Mouse (Mus musculus): ENCODE measurements around the gene Creb3l4. TPM values are rescaled to one million over a fixed set of nuclear protein-coding genes. Genes with fewer than 3 reads are reported as not detected.
"Not testable (repeated sequence)": the region's sequence is repeated elsewhere in the genome, so short reads cannot be mapped to it uniquely, and the experiment has no call there.

Gene Creb3l4
- 3.8 and 3.9 TPM in 2 replicates for polyA plus RNA-seq (2016; fragmentation: Nextera tagmentation; extraction: Ambion mirVana)

GRCm38 (mm10) chr3:90242984-90243775 lies at the start of gene Creb3l4:
Gene Creb3l4 (minus strand): TSS chr3:90243512.
- H3K27ac ChIP-seq (replicated peaks) = 0 out of 2 replicates have a peak within 1 kb of the TSS, but pooled peaks have one; percentile 39
- H3K4me3 ChIP-seq = peak within 1 kb of the TSS; percentile 34
- H3K9ac ChIP-seq (replicated peaks) = 0 out of 2 replicates have a peak within 1 kb of the TSS, but pooled peaks have one; percentile 24
- no peaks in the 10 kb centered on the region for H3K9me3 ChIP-seq
- peak; percentile 75 for ATAC-seq (ENCODE audit: low FRiP score, low read depth)
- peaks cover 17% of the 10 kb centered on the region for H3K4me1 ChIP-seq
- H3K36me3 ChIP-seq = no peaks in the 10 kb centered on the region
- H3K27me3 ChIP-seq = no peaks in the 10 kb centered on the region; the same call in 1 of the 2 replicates
- WGBS = 2% methylated on average over 19 of the region's 19 CpGs
- H3K4me2 ChIP-seq (replicated peaks) = peak within 1 kb of the TSS; percentile 65

- H3K9me3 ChIP-seq = no peaks in the 10 kb centered on the region
- peak within 1 kb of the TSS; percentile 93 for H3K9ac ChIP-seq (replicated peaks)
- peak within 1 kb of the TSS; percentile 92 for H3K4me2 ChIP-seq (replicated peaks)
- under 1% methylated on average over 41 of the region's 47 CpGs for WGBS
- ATAC-seq (ENCODE audit: low FRiP score, low read depth) = peak; percentile 99
- H3K27me3 ChIP-seq = no peaks in the 10 kb centered on the region
- peaks cover 12% of the 10 kb centered on the region for H3K4me1 ChIP-seq
- H3K36me3 ChIP-seq = no peaks in the 10 kb centered on the region
- H3K27ac ChIP-seq (replicated peaks) = peak within 1 kb of the TSS; percentile 98
- H3K4me3 ChIP-seq = peak within 1 kb of the TSS; percentile 91
Measured at GRCm38 (mm10) chr3:90292345-90293275, 49.3 kb upstream of the Creb3l4 start, which contains the start of gene Gatad2b. Gene Gatad2b (plus strand): TSS chr3:90293178.

GRCm38 (mm10) chr3:90291982-90292344 lies 48.7 kb upstream of the Creb3l4 start:
- H3K4me1 ChIP-seq = peaks cover 12% of the 10 kb centered on the region
- H3K36me3 ChIP-seq = no peaks in the 10 kb centered on the region
- peak overlapping the region; percentile 91 for H3K4me3 ChIP-seq
- H3K27me3 ChIP-seq = no peaks in the 10 kb centered on the region
- H3K9ac ChIP-seq (replicated peaks) = peak overlapping the region; percentile 73
- peak overlapping the region; percentile 96 for H3K27ac ChIP-seq (replicated peaks)
- H3K9me3 ChIP-seq = no peaks in the 10 kb centered on the region
- WGBS = 49% methylated on average over 2 of the region's 2 CpGs
- peak overlapping the region; percentile 59 for H3K4me2 ChIP-seq (replicated peaks)
- no peak for ATAC-seq (ENCODE audit: low FRiP score, low read depth)

GRCm38 (mm10) chr3:90290602-90291001 lies 47.3 kb upstream of the Creb3l4 start:
- Histone ChIP-seq H3K4me3 (no peak overlapping the region), H3K27ac (replicated peaks) (no peak overlapping the region), H3K27me3 (no peaks in the 10 kb centered on the region), H3K9me3 (no peaks in the 10 kb centered on the region), H3K4me1 (peaks cover 12% of the 10 kb centered on the region), H3K36me3 (no peaks in the 10 kb centered on the region), H3K4me2 (replicated peaks) (no peak overlapping the region), H3K9ac (replicated peaks) (no peak overlapping the region)
- 97% methylated on average over 1 of the region's 1 CpGs for WGBS
- ATAC-seq (ENCODE audit: low FRiP score, low read depth) = no peak

GRCm38 (mm10) chr3:90289403-90289802 lies 46.1 kb upstream of the Creb3l4 start:
- H3K9me3 ChIP-seq; ATAC-seq (ENCODE audit: low FRiP score, low read depth); H3K27ac ChIP-seq (replicated peaks); H3K4me3 ChIP-seq; H3K4me1 ChIP-seq; H3K4me2 ChIP-seq (replicated peaks); H3K27me3 ChIP-seq; H3K36me3 ChIP-seq; H3K9ac ChIP-seq (replicated peaks): not testable (repeated sequence)
- WGBS = 65% methylated on average over 3 of the region's 3 CpGs

- no peak overlapping the region for H3K27ac ChIP-seq (replicated peaks)
- H3K4me3 ChIP-seq = no peak overlapping the region
- no peak for ATAC-seq (ENCODE audit: low FRiP score, low read depth)
- no peak overlapping the region for H3K9ac ChIP-seq (replicated peaks)
- no peaks in the 10 kb centered on the region for H3K4me1 ChIP-seq
- H3K27me3 ChIP-seq = no peaks in the 10 kb centered on the region
- H3K9me3 ChIP-seq = no peaks in the 10 kb centered on the region
- 94% methylated on average over 2 of the region's 2 CpGs for WGBS
- no peak overlapping the region for H3K4me2 ChIP-seq (replicated peaks)
- peaks cover 21% of the 10 kb centered on the region for H3K36me3 ChIP-seq
Measured at GRCm38 (mm10) chr3:90284150-90284549, 40.8 kb upstream of the Creb3l4 start.

- no peak overlapping the region for H3K9ac ChIP-seq (replicated peaks)
- ATAC-seq (ENCODE audit: low FRiP score, low read depth) = no peak
- H3K9me3 ChIP-seq = no peaks in the 10 kb centered on the region
- no peaks in the 10 kb centered on the region for H3K4me1 ChIP-seq
- H3K4me2 ChIP-seq (replicated peaks) = no peak overlapping the region
- peaks cover 49% of the 10 kb centered on the region for H3K36me3 ChIP-seq
- no peak overlapping the region for H3K27ac ChIP-seq (replicated peaks)
- WGBS = 88% methylated on average over 9 of the region's 9 CpGs
- H3K27me3 ChIP-seq = no peaks in the 10 kb centered on the region
- H3K4me3 ChIP-seq = no peak overlapping the region
Measured at GRCm38 (mm10) chr3:90280708-90281107, 37.4 kb upstream of the Creb3l4 start.

- Histone ChIP-seq H3K27ac (replicated peaks) (no peak overlapping the region), H3K36me3 (peaks cover 57% of the 10 kb centered on the region), H3K4me1 (no peaks in the 10 kb centered on the region), H3K9ac (replicated peaks) (no peak overlapping the region), H3K27me3 (no peaks in the 10 kb centered on the region), H3K4me2 (replicated peaks) (no peak overlapping the region), H3K4me3 (no peak overlapping the region), H3K9me3 (no peaks in the 10 kb centered on the region)
- 96% methylated on average over 7 of the region's 7 CpGs for WGBS
- no peak for ATAC-seq (ENCODE audit: low FRiP score, low read depth)
Measured at GRCm38 (mm10) chr3:90279743-90280142, 36.4 kb upstream of the Creb3l4 start.

- Histone ChIP-seq H3K4me1 (no peaks in the 10 kb centered on the region), H3K4me3 (no peak overlapping the region), H3K9ac (replicated peaks) (no peak overlapping the region), H3K27ac (replicated peaks) (no peak overlapping the region), H3K27me3 (no peaks in the 10 kb centered on the region), H3K4me2 (replicated peaks) (no peak overlapping the region), H3K9me3 (no peaks in the 10 kb centered on the region), H3K36me3 (peaks cover 58% of the 10 kb centered on the region)
- WGBS = 92% methylated on average over 9 of the region's 9 CpGs
- ATAC-seq (ENCODE audit: low FRiP score, low read depth) = no peak
Measured at GRCm38 (mm10) chr3:90279216-90279615, 35.9 kb upstream of the Creb3l4 start.

- Histone ChIP-seq H3K9me3 (no peaks in the 10 kb centered on the region), H3K4me1 (no peaks in the 10 kb centered on the region), H3K4me2 (replicated peaks) (no peak overlapping the region), H3K27me3 (no peaks in the 10 kb centered on the region), H3K27ac (replicated peaks) (no peak overlapping the region), H3K9ac (replicated peaks) (no peak overlapping the region), H3K36me3 (peaks cover 69% of the 10 kb centered on the region), H3K4me3 (no peak overlapping the region)
- ATAC-seq (ENCODE audit: low FRiP score, low read depth) = no peak
- WGBS = 95% methylated on average over 10 of the region's 10 CpGs
Measured at GRCm38 (mm10) chr3:90278211-90278610, 34.9 kb upstream of the Creb3l4 start.

- peaks cover 73% of the 10 kb centered on the region for H3K36me3 ChIP-seq
- H3K9me3 ChIP-seq = no peaks in the 10 kb centered on the region
- no peak overlapping the region for H3K27ac ChIP-seq (replicated peaks)
- WGBS = 96% methylated on average over 9 of the region's 9 CpGs
- no peak overlapping the region for H3K9ac ChIP-seq (replicated peaks)
- no peak overlapping the region for H3K4me3 ChIP-seq
- no peak overlapping the region for H3K4me2 ChIP-seq (replicated peaks)
- H3K4me1 ChIP-seq = no peaks in the 10 kb centered on the region
- H3K27me3 ChIP-seq = no peaks in the 10 kb centered on the region
- no peak for ATAC-seq (ENCODE audit: low FRiP score, low read depth)
Measured at GRCm38 (mm10) chr3:90277793-90278192, 34.5 kb upstream of the Creb3l4 start.

- Histone ChIP-seq H3K9me3 (no peaks in the 10 kb centered on the region), H3K4me1 (no peaks in the 10 kb centered on the region), H3K4me2 (replicated peaks) (no peak overlapping the region), H3K27me3 (no peaks in the 10 kb centered on the region), H3K36me3 (peaks cover 82% of the 10 kb centered on the region), H3K9ac (replicated peaks) (no peak overlapping the region), H3K27ac (replicated peaks) (no peak overlapping the region), H3K4me3 (no peak overlapping the region)
- ATAC-seq (ENCODE audit: low FRiP score, low read depth) = no peak
- 51% methylated on average over 14 of the region's 16 CpGs for WGBS
Measured at GRCm38 (mm10) chr3:90276858-90277257, 33.5 kb upstream of the Creb3l4 start.

Measured in midbrain, embryonic 12.5 days (tissue).